Mouse (Mus musculus) stomach, embryonic 16.5 days (tissue): ENCODE results near the gene Ubqln4. TPM values are rescaled to one million over a fixed set of nuclear protein-coding genes. Genes with fewer than 3 reads are reported as not detected.

Experiments used
- microRNA counts: library from miRNA; unstranded; fragments of <30 nt; microRNA quantifications from one replicate; lab custom pipeline; 2016
- microRNA-seq: library from miRNA; unstranded; fragments of <30 nt; microRNA quantifications from one replicate; pipeline ENCODE4, GENCODE M21; 2016
- polyA plus RNA-seq: library from polyadenylated mRNA; unstranded; fragments of >200 nt; fragmentation: Nextera tagmentation; extraction: Ambion mirVana; gene quantifications from 2 replicates; pipeline ENCODE4 v1.2.1, GENCODE M21; 2015

The Ubqln4 gene
- polyA plus RNA-seq, 1 experiment from 2014 or later, result 33.3 TPM

MicroRNAs within 50 kb of the gene (microRNA counts, 519-probe panel; counts per million panel counts)
- not detected for microRNA mmu-miR-1905 (lab: Ali Mortazavi, UCI)

Small RNA genes within 50 kb of the gene (microRNA-seq; reads per million reads assigned to microRNA genes)
- gene Mir1905, result not detected

Other genes with a start within 250 kb of the Ubqln4 start
- gene Glmp, start 228.7 kb upstream of the Ubqln4 start, polyA plus RNA-seq, result 191 and 207 TPM in 2 replicates
- 41.3 and 58.9 TPM in 2 replicates for gene Tmem79, start 217.6 kb upstream of the Ubqln4 start, polyA plus RNA-seq
- gene Smg5, start 217.5 kb upstream of the Ubqln4 start, polyA plus RNA-seq, result 40.0 and 42.9 TPM in 2 replicates
- 19.9 and 24.9 TPM in 2 replicates for gene Paqr6, start 189.2 kb upstream of the Ubqln4 start, polyA plus RNA-seq
- 9.8 and 26.1 TPM in 2 replicates for gene Bglap3, start 181.0 kb upstream of the Ubqln4 start, polyA plus RNA-seq
- 4.4 and 12.2 TPM in 2 replicates for gene Bglap2, start 175.1 kb upstream of the Ubqln4 start, polyA plus RNA-seq
- not detected in 2 replicates for gene Bglap, start 169.3 kb upstream of the Ubqln4 start, polyA plus RNA-seq
- 98.9 and 104 TPM in 2 replicates for gene Pmf1, start 143.4 kb upstream of the Ubqln4 start, polyA plus RNA-seq
- gene Slc25a44, start 128.6 kb upstream of the Ubqln4 start, polyA plus RNA-seq, result 18.0 and 20.0 TPM in 2 replicates
- 33.1 and 38.4 TPM in 2 replicates for gene Sema4a, start 92.6 kb upstream of the Ubqln4 start, polyA plus RNA-seq
- 266 and 298 TPM in 2 replicates for gene Lmna, start 43.8 kb upstream of the Ubqln4 start, polyA plus RNA-seq
- gene Mex3a, start 21.4 kb upstream of the Ubqln4 start, polyA plus RNA-seq, result 9.9 and 11.4 TPM in 2 replicates
- gene Rab25, start 5.5 kb upstream of the Ubqln4 start, polyA plus RNA-seq, result 144 and 197 TPM in 2 replicates
- gene Lamtor2, start 684 bp upstream of the Ubqln4 start, polyA plus RNA-seq, result 188 and 190 TPM in 2 replicates
- gene Ssr2, start 22.1 kb downstream of the Ubqln4 start, polyA plus RNA-seq, result 307 and 360 TPM in 2 replicates
- 75.4 and 81.3 TPM in 2 replicates for gene Arhgef2, start 52.2 kb downstream of the Ubqln4 start, polyA plus RNA-seq
- not detected in 2 replicates for gene Rxfp4, start 99.4 kb downstream of the Ubqln4 start, polyA plus RNA-seq
- gene Khdc4, start 132.0 kb downstream of the Ubqln4 start, polyA plus RNA-seq, result 71.4 and 72.3 TPM in 2 replicates
- 64.4 and 75.9 TPM in 2 replicates for gene Rit1, start 163.1 kb downstream of the Ubqln4 start, polyA plus RNA-seq
- 20.3 and 21.7 TPM in 2 replicates for gene Syt11, start 221.4 kb downstream of the Ubqln4 start, polyA plus RNA-seq